Mouse (Mus musculus) hindbrain, embryonic 10.5 days (tissue): ENCODE data around the gene Plk3. TPM values are rescaled to one million over a fixed set of nuclear protein-coding genes. Genes with fewer than 3 reads are reported as not detected.
"Not testable (repeated sequence)": the region's sequence is repeated elsewhere in the genome, so short reads cannot be mapped to it uniquely, and the experiment has no call there.

Source experiments
- DNase-seq: peaks from one replicate; pipeline ENCODE4 v3.0.0-alpha.2; 2017; ENCODE audit warnings: low spot score
- H3K27ac ChIP-seq: fragments of 300-500 bp; sonication (generic); 2 replicates; pipeline ENCODE4 v1.5.1; 2016; ENCODE audit warnings: mild to moderate bottlenecking, moderate library complexity
- H3K27me3 ChIP-seq: fragments of 300-500 bp; sonication (generic); 2 replicates; pipeline ENCODE4 v1.6.1; 2016; ENCODE audit warnings: mild to moderate bottlenecking; ENCODE audit not compliant: poor library complexity, insufficient read depth, severe bottlenecking
- H3K36me3 ChIP-seq: fragments of 300-500 bp; sonication (generic); 2 replicates; pipeline ENCODE4 v1.6.1; 2016; ENCODE audit warnings: mild to moderate bottlenecking, moderate library complexity
- H3K4me1 ChIP-seq: fragments of 300-500 bp; sonication (generic); replicated peaks from 2 replicates; pipeline ENCODE4 v1.6.1; 2016; ENCODE audit warnings: mild to moderate bottlenecking
- H3K4me3 ChIP-seq: fragments of 300-500 bp; sonication (generic); 2 replicates; pipeline ENCODE4 v1.5.1; 2016; ENCODE audit warnings: mild to moderate bottlenecking, moderate library complexity
- H3K9me3 ChIP-seq: fragments of 300-500 bp; sonication (generic); 2 replicates; pipeline ENCODE4 v1.6.1; 2016; ENCODE audit warnings: mild to moderate bottlenecking, moderate library complexity
- WGBS: fragments of 180-500 bp; shearing (Covaris S2); methylation state at CpG from one replicate; pipeline ENCODE4 v1.1.7; 2016; 5-methylcytosine and 5-hydroxymethylcytosine counted together
- polyA plus RNA-seq: library from polyadenylated mRNA; unstranded; fragments of >200 nt; fragmentation: Nextera tagmentation; extraction: Ambion mirVana; gene quantifications from 2 replicates; pipeline ENCODE4 v1.2.1, GENCODE M21; 2016

Gene Plk3
- 41.8 and 58.6 TPM in 2 replicates for polyA plus RNA-seq

DNA sequence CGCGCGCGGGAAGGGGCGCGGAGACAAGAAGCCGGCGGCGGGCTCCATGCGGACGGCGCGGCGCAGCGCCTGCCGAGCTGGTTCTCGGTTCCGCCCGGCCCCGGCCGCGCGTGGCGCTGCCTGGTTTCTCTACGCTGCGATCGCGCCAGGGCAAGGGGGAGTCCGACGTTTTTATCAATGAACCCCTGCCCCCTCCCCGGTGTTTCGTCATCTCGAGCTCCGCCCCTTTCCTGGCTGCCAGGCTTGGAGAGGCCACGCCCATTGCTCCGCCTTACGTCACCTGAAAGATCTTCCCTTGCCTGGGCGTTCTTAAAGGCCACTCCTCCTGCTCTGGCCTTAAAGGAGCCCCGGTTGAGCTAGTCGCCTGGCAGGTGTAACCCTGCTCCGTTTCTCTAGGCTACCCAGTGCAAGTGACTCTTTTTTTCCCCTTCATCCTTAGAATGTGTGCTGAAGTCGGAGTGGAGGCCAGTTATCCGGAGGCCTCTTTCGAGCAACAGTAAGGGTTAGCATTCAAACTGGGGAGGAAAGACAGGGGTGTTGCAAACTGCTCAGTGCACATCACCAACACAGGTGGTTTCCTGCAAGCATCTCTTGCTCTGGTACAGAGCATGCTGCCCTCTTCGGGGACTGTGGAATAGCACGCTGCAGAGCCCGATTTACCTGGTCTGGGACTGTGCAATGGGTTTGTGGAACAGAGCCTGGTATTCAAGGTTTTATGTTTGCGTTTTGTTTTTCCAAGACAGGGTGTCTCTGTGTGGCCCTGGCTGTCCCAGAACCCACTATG lies at the start of gene Plk3:
Gene Plk3, minus strand, starts transcription at position 147 of the 784 bp plus-strand sequence.
- Histone ChIP-seq H3K27me3 (peaks cover 32% of the 10 kb centered on the region), H3K9me3 (no peaks in the 10 kb centered on the region), H3K4me1 (peaks cover 69% of the 10 kb centered on the region), H3K4me3 (peak within 1 kb of the TSS; percentile 95), H3K27ac (peak within 1 kb of the TSS; percentile 93), H3K36me3 (peaks cover 26% of the 10 kb centered on the region)
- 2% methylated on average over 48 of the region's 48 CpGs for WGBS
- peak; percentile 95 for DNase-seq

DNA sequence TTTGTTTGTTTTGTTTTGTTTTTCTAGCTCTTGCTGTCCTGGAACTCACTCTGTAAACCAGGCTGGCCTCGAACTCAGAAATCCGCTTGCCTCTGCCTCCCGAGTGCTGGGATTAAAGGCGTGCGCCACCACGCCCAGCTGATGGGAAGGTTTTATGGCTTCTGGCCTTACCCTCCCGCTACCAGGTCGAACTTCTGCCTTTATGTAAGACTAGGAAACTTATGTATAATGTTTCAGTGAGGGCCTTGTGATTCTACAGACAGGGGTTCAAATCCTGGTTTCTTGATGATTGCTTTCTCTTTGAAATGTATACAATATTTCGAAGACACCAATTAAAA lies 49.0 kb upstream of the Plk3 start:
- Histone ChIP-seq H3K27ac (peak overlapping the region; percentile 91), H3K36me3 (peaks cover 25% of the 10 kb centered on the region), H3K4me1 (peaks cover 26% of the 10 kb centered on the region), H3K4me3 (peak overlapping the region; percentile 87)
- WGBS: 16% methylated on average over 9 of the region's 9 CpGs
- not testable (repeated sequence) for DNase-seq, H3K27me3 ChIP-seq, H3K9me3 ChIP-seq

DNA sequence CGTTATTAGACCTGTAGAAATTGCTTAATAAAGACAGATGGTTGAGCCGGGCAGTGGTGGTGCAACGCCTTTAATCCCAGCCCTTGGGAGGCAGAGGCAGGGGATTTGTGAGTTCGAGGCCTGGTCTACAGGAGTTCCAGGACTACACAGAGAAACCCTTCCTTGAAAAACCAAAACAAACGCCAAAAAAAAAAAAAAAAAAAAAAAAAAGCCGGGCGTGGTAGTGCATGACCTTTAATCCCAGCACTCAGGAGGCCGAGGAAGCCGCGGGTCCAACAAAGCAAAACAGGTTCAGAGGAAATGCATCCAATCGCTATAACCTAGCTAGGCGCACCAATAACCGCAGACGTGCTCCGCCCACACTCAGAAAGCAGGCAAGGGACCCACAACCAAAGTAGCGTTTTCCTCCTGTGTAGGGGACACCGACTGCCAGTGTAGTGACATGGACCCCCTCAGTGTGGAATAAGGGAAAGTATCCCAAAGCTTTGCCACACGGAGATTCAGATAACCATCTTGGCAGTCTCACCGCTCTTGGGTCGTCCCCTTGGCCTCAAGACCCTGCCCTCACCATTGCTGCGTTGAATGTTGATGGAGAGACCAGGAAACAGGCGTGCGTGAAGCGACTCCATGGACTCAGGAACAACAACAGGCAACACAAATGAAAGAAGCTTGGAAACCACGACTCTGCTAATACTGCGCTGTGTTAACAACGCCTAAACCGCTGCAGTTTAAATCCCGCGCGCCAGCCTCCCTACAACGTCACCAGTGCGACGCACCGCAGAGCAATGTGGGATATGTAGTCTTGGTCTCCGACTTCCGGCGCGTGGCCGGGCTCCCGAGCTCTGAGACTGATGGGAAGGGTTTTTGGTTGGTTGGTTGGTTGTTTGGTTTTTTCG lies 48.3 kb upstream of the Plk3 start, which contains the start of gene Kif2c:
Gene Kif2c, minus strand, starts transcription at position 777 of the 896 bp plus-strand sequence.
- 2% methylated on average over 42 of the region's 42 CpGs for WGBS
- peaks cover 26% of the 10 kb centered on the region for H3K4me1 ChIP-seq

DNA sequence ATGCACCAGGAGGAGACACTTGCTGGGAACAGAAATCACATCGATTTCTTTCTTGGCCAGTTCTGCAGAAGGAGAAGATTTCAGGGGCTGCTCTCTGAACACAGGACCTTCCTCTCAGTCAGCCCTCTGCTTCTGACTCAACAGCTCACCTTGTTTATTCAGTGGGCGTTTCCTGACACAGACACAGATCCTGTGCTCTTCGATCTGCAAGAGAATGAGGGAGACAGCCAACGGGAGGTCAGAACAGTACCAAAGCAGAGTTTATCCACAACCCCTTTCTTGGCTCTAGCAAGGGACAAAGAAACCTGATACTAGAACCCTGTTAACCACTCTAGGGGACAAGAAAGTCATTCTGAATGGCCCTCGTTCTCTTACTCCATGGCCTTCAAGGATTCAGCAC lies 36.2 kb upstream of the Plk3 start:
- DNase-seq: no peak
- 94% methylated on average over 5 of the region's 5 CpGs for WGBS
- Histone ChIP-seq H3K36me3 (peaks cover 100% of the 10 kb centered on the region), H3K4me3 (no peak overlapping the region), H3K27ac (no peak overlapping the region), H3K27me3 (no peaks in the 10 kb centered on the region), H3K9me3 (no peaks in the 10 kb centered on the region), H3K4me1 (no peaks in the 10 kb centered on the region)

More for the DNA sequence above, 48.3 kb upstream of the Plk3 start, which contains the start of gene Kif2c:
- Histone ChIP-seq H3K36me3 (peaks cover 31% of the 10 kb centered on the region), H3K27me3 (no peaks in the 10 kb centered on the region), H3K27ac (peak within 1 kb of the TSS; percentile 91), H3K4me3 (peak within 1 kb of the TSS; percentile 87), H3K9me3 (no peaks in the 10 kb centered on the region)
- peak; percentile 91 for DNase-seq

DNA sequence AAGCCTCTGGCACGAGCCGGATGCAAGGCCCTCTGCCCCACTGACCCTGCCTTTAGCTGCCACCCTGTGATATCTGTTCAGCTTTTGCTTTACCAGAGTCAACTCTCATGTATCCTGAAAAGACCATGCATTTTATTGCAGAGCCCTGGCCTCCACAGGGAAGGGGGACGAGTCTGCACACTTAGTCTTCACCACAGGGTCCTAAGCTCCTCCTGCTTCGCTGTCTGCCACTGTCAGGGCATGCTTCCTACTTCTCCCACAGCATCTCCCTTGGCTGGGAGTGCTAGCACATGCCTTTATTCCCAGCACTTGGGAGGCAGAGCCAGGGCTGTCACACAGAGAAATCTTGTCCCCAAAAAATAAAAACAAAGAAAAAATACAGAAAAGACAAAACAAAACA lies 27.4 kb upstream of the Plk3 start:
- H3K27ac ChIP-seq: no peak overlapping the region
- 81% methylated on average over 4 of the region's 4 CpGs for WGBS
- no peaks in the 10 kb centered on the region for H3K4me1 ChIP-seq
- no peaks in the 10 kb centered on the region for H3K27me3 ChIP-seq
- peaks cover 79% of the 10 kb centered on the region for H3K36me3 ChIP-seq
- H3K9me3 ChIP-seq: no peaks in the 10 kb centered on the region
- no peak overlapping the region for H3K4me3 ChIP-seq
- no peak for DNase-seq

DNA sequence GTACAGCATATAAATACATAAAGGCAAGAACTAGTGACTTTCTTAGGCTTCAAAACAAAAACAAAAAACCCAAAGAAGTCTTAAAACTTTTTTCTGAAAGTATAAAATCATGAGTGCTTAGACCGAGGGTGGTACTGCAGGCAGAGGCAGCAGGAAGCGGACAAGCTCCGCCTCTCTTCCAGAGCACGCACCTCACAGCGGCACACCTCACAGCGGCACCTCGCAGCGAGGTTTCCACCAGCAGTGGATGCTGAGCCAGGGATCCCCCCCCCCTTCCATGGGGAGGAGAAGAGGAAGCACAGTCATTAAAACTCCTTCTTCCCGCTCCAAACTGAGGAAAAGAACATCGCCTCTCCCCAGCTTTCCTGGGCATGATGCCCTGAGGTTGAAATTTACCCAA lies 25.9 kb upstream of the Plk3 start:
- 87% methylated on average over 10 of the region's 10 CpGs for WGBS

DNA sequence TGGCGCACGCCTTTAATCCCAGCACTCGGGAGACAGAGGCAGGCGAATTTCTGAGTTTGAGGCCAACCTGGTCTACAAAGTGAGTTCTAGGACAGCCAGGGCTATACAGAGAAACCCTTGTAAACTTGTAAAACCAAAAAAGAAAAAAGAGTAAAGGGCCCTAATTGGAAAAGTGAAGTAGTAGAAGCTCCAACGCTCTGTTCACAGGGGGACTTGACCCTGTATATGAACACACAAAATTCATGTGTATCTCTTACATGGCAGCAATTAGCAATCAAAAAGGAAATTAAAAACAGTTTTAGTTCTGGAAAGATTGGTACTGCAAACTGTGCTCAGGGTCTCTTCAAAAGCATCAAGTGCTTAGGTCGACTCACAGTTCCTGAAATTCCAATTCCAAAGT lies 22.6 kb upstream of the Plk3 start:
- no peaks in the 10 kb centered on the region for H3K27me3 ChIP-seq
- no peaks in the 10 kb centered on the region for H3K9me3 ChIP-seq
- WGBS: 34% methylated on average over 6 of the region's 6 CpGs
- peaks cover 26% of the 10 kb centered on the region for H3K4me1 ChIP-seq
- DNase-seq: no peak
- H3K27ac ChIP-seq: peak overlapping the region; percentile 99
- H3K4me3 ChIP-seq: peak overlapping the region; percentile 98
- H3K36me3 ChIP-seq: peaks cover 70% of the 10 kb centered on the region

More for the DNA sequence above, 25.9 kb upstream of the Plk3 start:
- no peaks in the 10 kb centered on the region for H3K9me3 ChIP-seq
- no peak overlapping the region for H3K27ac ChIP-seq
- H3K4me3 ChIP-seq: no peak overlapping the region
- H3K4me1 ChIP-seq: peaks cover 4% of the 10 kb centered on the region; the same call in 1 of the 2 replicates
- no peaks in the 10 kb centered on the region for H3K27me3 ChIP-seq
- peaks cover 71% of the 10 kb centered on the region for H3K36me3 ChIP-seq
- no peak for DNase-seq

DNA sequence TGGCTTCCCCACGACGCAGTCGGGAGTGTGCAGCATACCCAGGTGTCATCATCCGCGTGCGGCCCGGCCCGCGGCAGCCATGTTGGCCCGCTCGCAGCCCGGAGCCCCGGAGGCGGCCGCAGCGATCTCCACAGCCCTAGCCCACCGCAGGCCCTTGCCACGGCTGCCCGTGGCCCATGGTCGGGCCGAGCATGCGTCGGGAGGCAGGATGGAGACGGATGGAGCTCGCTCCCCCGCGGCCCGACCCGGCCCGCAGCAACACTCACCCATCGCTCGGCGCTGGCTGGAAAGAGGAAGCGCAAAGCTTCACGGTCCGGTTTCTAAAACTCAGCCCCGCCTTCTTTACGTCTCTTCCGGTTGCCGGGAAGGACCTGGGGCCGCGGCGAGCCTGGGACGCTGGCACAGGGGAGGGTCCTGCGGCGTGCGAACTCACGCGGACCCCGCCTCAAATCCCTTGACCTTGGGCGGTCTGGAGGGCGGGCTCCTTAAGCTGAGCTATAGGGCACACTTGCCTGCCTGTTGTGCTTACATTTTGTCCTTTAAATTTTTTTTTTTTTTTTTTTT lies 22.1 kb upstream of the Plk3 start, which contains the start of gene Rps8:
Gene Rps8, minus strand, starts transcription at position 452 of the 564 bp plus-strand sequence.
- DNase-seq: peak; percentile 91
- peaks cover 70% of the 10 kb centered on the region for H3K36me3 ChIP-seq
- peak within 1 kb of the TSS; percentile 98 for H3K4me3 ChIP-seq
- under 1% methylated on average over 52 of the region's 52 CpGs for WGBS
- peak within 1 kb of the TSS; percentile 99 for H3K27ac ChIP-seq
- H3K9me3 ChIP-seq: no peaks in the 10 kb centered on the region
- peaks cover 26% of the 10 kb centered on the region for H3K4me1 ChIP-seq
- no peaks in the 10 kb centered on the region for H3K27me3 ChIP-seq

DNA sequence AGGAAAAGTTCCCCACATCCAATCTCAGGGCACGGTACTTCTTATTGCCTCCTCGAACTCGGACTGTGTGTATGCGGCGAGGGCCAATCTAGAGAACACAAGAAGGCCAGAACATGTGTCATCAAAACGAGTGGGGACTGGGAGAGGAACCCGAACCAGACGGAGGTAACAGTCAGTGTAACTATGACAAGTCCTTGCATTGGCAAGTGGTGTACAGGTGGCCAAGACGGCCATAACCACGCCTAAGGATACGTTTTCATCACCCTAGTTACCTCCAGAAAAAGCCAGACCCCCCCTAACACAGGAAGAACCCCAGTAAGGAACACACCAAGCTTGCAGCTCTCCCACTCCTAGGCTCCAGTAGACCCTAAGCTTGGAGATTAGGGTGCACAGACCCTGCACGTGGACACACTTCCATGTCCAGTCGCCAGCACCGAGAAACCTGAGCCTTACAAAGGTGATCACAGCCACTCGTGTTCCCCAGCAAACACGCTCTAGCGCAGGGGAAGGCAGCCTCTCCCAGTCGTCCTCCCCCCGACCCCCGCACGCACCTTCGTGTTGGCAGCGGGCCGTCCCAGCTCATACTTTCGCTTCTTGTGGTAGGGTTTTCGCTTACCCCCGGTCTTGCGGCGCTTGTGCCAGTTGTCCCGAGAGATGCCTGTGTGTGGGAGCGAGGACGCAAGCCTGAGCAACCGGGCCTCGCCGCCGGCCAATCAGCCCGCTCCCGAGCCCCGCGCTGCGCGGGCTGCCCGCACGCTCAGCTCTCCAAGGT lies 21.4 kb upstream of the Plk3 start:
- 3% methylated on average over 44 of the region's 44 CpGs for WGBS
- H3K36me3 ChIP-seq: peaks cover 70% of the 10 kb centered on the region
- H3K27me3 ChIP-seq: no peaks in the 10 kb centered on the region
- H3K4me3 ChIP-seq: peak overlapping the region; percentile 98
- H3K27ac ChIP-seq: peak overlapping the region; percentile 99
- no peak for DNase-seq
- no peaks in the 10 kb centered on the region for H3K9me3 ChIP-seq
- H3K4me1 ChIP-seq: peaks cover 26% of the 10 kb centered on the region

DNA sequence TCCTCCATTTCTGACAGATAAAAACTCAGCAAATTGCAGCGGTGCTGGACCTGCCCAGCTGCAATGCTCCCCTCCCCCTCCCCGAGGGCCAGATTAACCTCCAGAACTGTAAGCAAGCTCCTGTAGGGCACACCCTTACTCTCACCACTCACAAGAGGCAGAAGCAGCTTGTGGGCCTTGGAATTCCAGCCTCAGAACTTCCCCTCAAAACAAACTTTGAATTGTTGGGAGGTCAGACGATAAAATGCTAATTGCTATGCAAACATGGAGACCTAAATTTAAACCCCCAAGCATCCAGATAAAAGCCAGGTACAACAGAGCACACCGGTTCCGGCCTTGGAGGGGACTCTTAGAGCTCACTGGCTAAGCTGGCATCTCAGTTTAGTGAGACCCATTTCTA lies 19.0 kb upstream of the Plk3 start:
- Histone ChIP-seq H3K36me3 (peaks cover 75% of the 10 kb centered on the region), H3K4me3 (peak overlapping the region; percentile 11; the same call in 1 of the 2 replicates), H3K4me1 (peaks cover 26% of the 10 kb centered on the region), H3K27ac (no peak overlapping the region), H3K27me3 (no peaks in the 10 kb centered on the region), H3K9me3 (no peaks in the 10 kb centered on the region)
- 87% methylated on average over 5 of the region's 5 CpGs for WGBS
- DNase-seq: no peak

DNA sequence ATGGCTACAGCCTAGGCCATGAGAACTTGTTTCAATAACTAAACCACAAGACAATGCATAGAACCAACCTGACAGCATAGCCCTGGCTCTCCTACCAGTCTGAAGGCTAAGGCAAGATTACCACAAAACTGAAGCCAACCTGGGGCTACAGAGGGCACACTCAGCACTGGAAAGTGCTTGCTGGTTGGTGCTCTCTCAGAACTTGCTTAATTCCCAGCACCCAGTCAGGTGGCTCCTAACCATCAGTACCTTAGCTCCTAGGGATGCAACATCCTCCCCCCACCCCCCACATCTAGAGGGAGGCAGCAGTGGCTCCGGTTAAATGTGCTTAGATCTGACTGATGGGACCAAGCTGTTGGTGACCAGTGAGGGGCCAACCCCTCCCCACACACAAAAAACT lies 17.7 kb upstream of the Plk3 start:
- no peaks in the 10 kb centered on the region for H3K27me3 ChIP-seq
- peaks cover 79% of the 10 kb centered on the region for H3K36me3 ChIP-seq
- H3K9me3 ChIP-seq: no peaks in the 10 kb centered on the region
- H3K4me1 ChIP-seq: peaks cover 26% of the 10 kb centered on the region
- H3K27ac ChIP-seq: no peak overlapping the region
- H3K4me3 ChIP-seq: no peak overlapping the region
- 89% methylated on average over 1 of the region's 1 CpGs for WGBS
- DNase-seq: no peak

DNA sequence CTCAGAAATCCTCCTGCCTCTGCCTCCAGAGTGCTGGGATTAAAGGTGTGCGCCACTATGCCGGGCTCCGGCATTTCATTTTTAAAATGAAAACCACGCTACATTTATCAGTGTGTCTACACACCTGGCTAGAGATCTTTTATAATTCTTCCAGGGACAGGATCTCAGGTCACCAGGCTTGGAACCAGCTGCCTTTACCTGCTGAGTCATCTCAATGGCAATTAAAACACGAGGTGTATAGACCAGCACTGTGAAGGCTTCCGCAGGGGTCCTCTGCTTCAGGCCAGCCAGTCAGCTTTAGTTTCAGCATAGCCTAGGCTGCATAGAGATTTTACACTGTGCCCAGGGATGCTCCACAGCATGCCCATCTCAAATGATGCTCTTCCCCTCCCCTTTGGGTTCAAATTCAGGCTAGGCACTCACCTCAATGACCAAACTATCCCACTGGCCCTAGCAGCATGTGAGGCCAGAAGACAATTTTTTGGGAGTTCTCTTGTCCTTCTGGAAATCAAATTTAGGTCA lies 16.5 kb upstream of the Plk3 start:
- H3K27ac ChIP-seq: no peak overlapping the region
- peaks cover 78% of the 10 kb centered on the region for H3K36me3 ChIP-seq
- no peak overlapping the region for H3K4me3 ChIP-seq
- 90% methylated on average over 6 of the region's 6 CpGs for WGBS
- H3K27me3 ChIP-seq: no peaks in the 10 kb centered on the region
- DNase-seq: no peak
- no peaks in the 10 kb centered on the region for H3K9me3 ChIP-seq
- peaks cover 30% of the 10 kb centered on the region for H3K4me1 ChIP-seq
